Mouse (Mus musculus): ENCODE measurements around the gene Trap1. TPM values are rescaled to one million over a fixed set of nuclear protein-coding genes. Genes with fewer than 3 reads are reported as not detected.
"Not testable (repeated sequence)": the region's sequence is repeated elsewhere in the genome, so short reads cannot be mapped to it uniquely, and the experiment has no call there.

The Trap1 gene
- polyA plus RNA-seq (2012; rRNA removed) = 75.8 and 77.7 TPM in 2 replicates

GRCm38 (mm10) chr16:4077384-4078061 lies at the start of gene Trap1:
Trap1 (minus strand) TSS chr16:4077827.
- Histone ChIP-seq H3K27ac (ENCODE audit: insufficient read depth, low read length) (peak within 1 kb of the TSS; percentile 94), H3K4me1 (ENCODE audit: control insufficient read depth, insufficient read depth, low read length) (peaks cover 4% of the 10 kb centered on the region; the same call in 1 of the 2 replicates), H3K4me3 (ENCODE audit: insufficient read depth, low read length) (peak within 1 kb of the TSS; percentile 73)
- TF ChIP-seq CTCF (IDR thresholded peaks at IDR 0.05; ENCODE audit: extremely low read depth, insufficient read depth, low read length) (no peak), POLR2A (IDR thresholded peaks at IDR 0.05; ENCODE audit: extremely low read depth, insufficient read depth, low read length) (peak; percentile 79; the same call in 1 of the 2 replicates)

GRCm38 (mm10) chr16:4117072-4117471 lies 39.4 kb upstream of the Trap1 start:
- Histone ChIP-seq H3K27ac (ENCODE audit: insufficient read depth, low read length) (no peak overlapping the region), H3K4me1 (ENCODE audit: control insufficient read depth, insufficient read depth, low read length) (no peaks in the 10 kb centered on the region), H3K4me3 (ENCODE audit: insufficient read depth, low read length) (no peak overlapping the region)
- no peak for TF ChIP-seq CTCF (IDR thresholded peaks at IDR 0.05; ENCODE audit: extremely low read depth, insufficient read depth, low read length)
- no peak for TF ChIP-seq POLR2A (IDR thresholded peaks at IDR 0.05; ENCODE audit: extremely low read depth, insufficient read depth, low read length)

- no peak overlapping the region for H3K27ac ChIP-seq (ENCODE audit: insufficient read depth, low read length)
- TF ChIP-seq CTCF (IDR thresholded peaks at IDR 0.05; ENCODE audit: extremely low read depth, insufficient read depth, low read length) = no peak
- peaks cover 2% of the 10 kb centered on the region; the same call in 1 of the 2 replicates for H3K4me1 ChIP-seq (ENCODE audit: control insufficient read depth, insufficient read depth, low read length)
- H3K4me3 ChIP-seq (ENCODE audit: insufficient read depth, low read length) = no peak overlapping the region
These were observed 22.7 kb upstream of the Trap1 start for GRCm38 (mm10) chr16:4100374-4100773.

GRCm38 (mm10) chr16:4097521-4097920 lies 19.9 kb upstream of the Trap1 start:
- no peak overlapping the region for H3K27ac ChIP-seq (ENCODE audit: insufficient read depth, low read length)
- TF ChIP-seq CTCF (IDR thresholded peaks at IDR 0.05; ENCODE audit: extremely low read depth, insufficient read depth, low read length) (no peak), POLR2A (IDR thresholded peaks at IDR 0.05; ENCODE audit: extremely low read depth, insufficient read depth, low read length) (no peak)
- H3K4me1 ChIP-seq (ENCODE audit: control insufficient read depth, insufficient read depth, low read length) = peaks cover 2% of the 10 kb centered on the region; the same call in 1 of the 2 replicates
- no peak overlapping the region for H3K4me3 ChIP-seq (ENCODE audit: insufficient read depth, low read length)

- TF ChIP-seq POLR2A (IDR thresholded peaks at IDR 0.05; ENCODE audit: extremely low read depth, insufficient read depth, low read length) (no peak), CTCF (IDR thresholded peaks at IDR 0.05; ENCODE audit: extremely low read depth, insufficient read depth, low read length) (no peak)
- peaks cover 2% of the 10 kb centered on the region; the same call in 1 of the 2 replicates for H3K4me1 ChIP-seq (ENCODE audit: control insufficient read depth, insufficient read depth, low read length)
- H3K4me3 ChIP-seq (ENCODE audit: insufficient read depth, low read length) = no peak overlapping the region
- H3K27ac ChIP-seq (ENCODE audit: insufficient read depth, low read length) = no peak overlapping the region
These were observed 19.3 kb upstream of the Trap1 start for GRCm38 (mm10) chr16:4096898-4097297.

- TF ChIP-seq CTCF (IDR thresholded peaks at IDR 0.05; ENCODE audit: extremely low read depth, insufficient read depth, low read length) (no peak), POLR2A (IDR thresholded peaks at IDR 0.05; ENCODE audit: extremely low read depth, insufficient read depth, low read length) (no peak)
- no peaks in the 10 kb centered on the region for H3K4me1 ChIP-seq (ENCODE audit: control insufficient read depth, insufficient read depth, low read length)
- H3K4me3 ChIP-seq (ENCODE audit: insufficient read depth, low read length) = no peak overlapping the region
- no peak overlapping the region for H3K27ac ChIP-seq (ENCODE audit: insufficient read depth, low read length)
These were observed 18.5 kb upstream of the Trap1 start for GRCm38 (mm10) chr16:4096141-4096540.

- TF ChIP-seq POLR2A (IDR thresholded peaks at IDR 0.05; ENCODE audit: extremely low read depth, insufficient read depth, low read length) (no peak), CTCF (IDR thresholded peaks at IDR 0.05; ENCODE audit: extremely low read depth, insufficient read depth, low read length) (no peak)
- Histone ChIP-seq H3K4me1 (ENCODE audit: control insufficient read depth, insufficient read depth, low read length) (no peaks in the 10 kb centered on the region), H3K27ac (ENCODE audit: insufficient read depth, low read length) (no peak overlapping the region)
These were observed 9.7 kb upstream of the Trap1 start for GRCm38 (mm10) chr16:4087214-4087913.

GRCm38 (mm10) chr16:4085851-4086387 lies 8.3 kb upstream of the Trap1 start:
- Histone ChIP-seq H3K27ac (ENCODE audit: insufficient read depth, low read length) (no peak overlapping the region), H3K4me3 (ENCODE audit: insufficient read depth, low read length) (no peak overlapping the region), H3K4me1 (ENCODE audit: control insufficient read depth, insufficient read depth, low read length) (no peaks in the 10 kb centered on the region)
- TF ChIP-seq POLR2A (IDR thresholded peaks at IDR 0.05; ENCODE audit: extremely low read depth, insufficient read depth, low read length) = no peak
- TF ChIP-seq CTCF (IDR thresholded peaks at IDR 0.05; ENCODE audit: extremely low read depth, insufficient read depth, low read length) = no peak

More at GRCm38 (mm10) chr16:4087214-4087913, 9.7 kb upstream of the Trap1 start:
- H3K4me3 ChIP-seq (ENCODE audit: insufficient read depth, low read length) = no peak overlapping the region

- H3K4me3 ChIP-seq (ENCODE audit: insufficient read depth, low read length) = no peak overlapping the region
- H3K4me1 ChIP-seq (ENCODE audit: control insufficient read depth, insufficient read depth, low read length) = no peaks in the 10 kb centered on the region
- TF ChIP-seq POLR2A (IDR thresholded peaks at IDR 0.05; ENCODE audit: extremely low read depth, insufficient read depth, low read length) = no peak
- TF ChIP-seq CTCF (IDR thresholded peaks at IDR 0.05; ENCODE audit: extremely low read depth, insufficient read depth, low read length) = no peak
- H3K27ac ChIP-seq (ENCODE audit: insufficient read depth, low read length) = no peak overlapping the region
These were observed 7.4 kb upstream of the Trap1 start for GRCm38 (mm10) chr16:4085051-4085450.

- not testable (repeated sequence) for H3K4me3 ChIP-seq (ENCODE audit: insufficient read depth, low read length); H3K27ac ChIP-seq (ENCODE audit: insufficient read depth, low read length)
These were observed 2.8 kb upstream of the Trap1 start for GRCm38 (mm10) chr16:4080419-4080818.

More at GRCm38 (mm10) chr16:4080419-4080818, 2.8 kb upstream of the Trap1 start:
- not testable (repeated sequence) for H3K4me1 ChIP-seq (ENCODE audit: control insufficient read depth, insufficient read depth, low read length)

Data from cortical plate, adult 2 months (tissue).